Comparison of ENCODE assay signal across 25 mouse cellular contexts in genomic region chrX:166718075-166718474, GRCm38 (mm10).
A peak's percentile ranks its signal among the peaks of the same experiment; 100 is the strongest.
DNase-seq lines count a peak whose midpoint lies in the region; ATAC-seq and TF ChIP-seq lines count a peak whose summit lies in the region.
"Had no signal": no experiment of that assay in that cellular context is flagged by ENCODE, and none has a peak within 500 bp of the region (broad histone marks: within the 10 kb centered on the region; RNA-seq: fewer than 3 reads in every experiment).

No protein-coding gene starts in this region.

- no peak overlapping the region for H3K4me3 ChIP-seq in layer of hippocampus, adult 2 months
- H3K4me3 ChIP-seq: embryonic facial prominence, embryonic 15.5 days; erythroblast, embryonic 14.5 days; forebrain, embryonic 10.5 days; gastrocnemius, adult 2 months; heart, embryonic 10.5 days; hindbrain, embryonic 12.5 days had no signal

- no peaks in the 10 kb centered on the region for H3K36me3 ChIP-seq in splenic B cell, adult 2 months (ENCODE audit: control insufficient read depth, insufficient read depth, low read length, poor library complexity, severe bottlenecking)
- H3K36me3 ChIP-seq: embryonic facial prominence, embryonic 15.5 days; forebrain, embryonic 10.5 days; G1E; heart, embryonic 10.5 days; hindbrain, embryonic 12.5 days had no signal

- no peak for TF ChIP-seq CTCF in layer of hippocampus, adult 2 months (conservative IDR thresholded peaks at IDR 0.05)

- peak; percentile 1 to 36 for DNase-seq in spleen, postnatal 36 days (ENCODE audit: low spot score in 2 of 2)
- DNase-seq in spleen, adult 18-20 months, result no peak
- DNase-seq in splenic B cell, adult 2 months (ENCODE audit: low read depth, low spot score), result peak; percentile 79
- no peak for DNase-seq in kidney, adult 8-10 months
- DNase-seq in urinary bladder, adult 18-20 months (ENCODE audit: low spot score in 2 of 2), result no peak
- no peak for DNase-seq in layer of hippocampus, adult 2 months (ENCODE audit: low spot score in 2 of 2)
- DNase-seq: adrenal gland, postnatal 10 days; cerebellum, adult 11 months; cerebellum, adult 8-10 months; cerebellum, postnatal 14 days; embryo, embryonic 11 days; gastrocnemius, adult 2 months; gastrocnemius, postnatal 25 days; heart, postnatal 10 days; heart, postnatal 4 days had no signal

- H3K27me3 ChIP-seq in splenic B cell, adult 2 months (ENCODE audit: control insufficient read depth, insufficient read depth, low read length, poor library complexity, severe bottlenecking), result no peaks in the 10 kb centered on the region
- H3K27me3 ChIP-seq: embryonic facial prominence, embryonic 15.5 days had no signal

- no peak overlapping the region for H3K27ac ChIP-seq in layer of hippocampus, adult 2 months
- H3K27ac ChIP-seq: embryonic facial prominence, embryonic 15.5 days; forebrain, embryonic 10.5 days; gastrocnemius, adult 2 months; heart, embryonic 10.5 days; hindbrain, embryonic 12.5 days had no signal

- peak; percentile 91 for ATAC-seq in CD4-positive, CD25-positive, alpha-beta regulatory T cell, adult 4 months
- ATAC-seq in inflammation-experienced regulatory T-cells, adult 6 months, result peak; percentile 93
- ATAC-seq: forebrain, embryonic 14.5 days; hindbrain, embryonic 16.5 days had no signal

Comparison
In these comparisons a context has a peak if more than half of its experiments do, and no peak if none do; other contexts are left out.
1. DNase-seq: peak in spleen, postnatal 36 days (2 of 2) and splenic B cell, adult 2 months (single experiment); none in spleen, adult 18-20 months (0 of 2), kidney, adult 8-10 months (0 of 2), urinary bladder, adult 18-20 months (0 of 2) and layer of hippocampus, adult 2 months (0 of 2).